Mouse (Mus musculus) CH12.LX (cell line): ENCODE results near the gene Slc22a16. TPM values are rescaled to one million over a fixed set of nuclear protein-coding genes. Genes with fewer than 3 reads are reported as not detected.

Source experiments
- DNase-seq: peaks from one replicate; pipeline ENCODE4 v3.0.0-alpha.2; 2013; ENCODE audit errors: extremely low read depth
- H3K27ac ChIP-seq: 2 replicates; pipeline ENCODE4 v1.5.1; 2012; ENCODE audit warnings: low read depth, mild to moderate bottlenecking, control low read depth, moderate library complexity; ENCODE audit not compliant: insufficient read depth
- H3K27me3 ChIP-seq: replicated peaks from 2 replicates; pipeline ENCODE3; 2012; ENCODE audit warnings: inconsistent platforms
- H3K36me3 ChIP-seq, 2 experiments: replicated peaks in 1 of 2; 2 replicates each; pipeline versions ENCODE3 to v1.6.1; 2012; ENCODE audit warnings: inconsistent platforms in 1 of 2, low read length in 1 of 2, mild to moderate bottlenecking in 1 of 2, mixed read lengths in 1 of 2, moderate library complexity in 1 of 2; ENCODE audit not compliant: control insufficient read depth in 1 of 2, insufficient read depth in 1 of 2
- H3K4me1 ChIP-seq, 2 experiments: 2 replicates each; pipeline ENCODE4 v1.6.1; 2012; ENCODE audit warnings: inconsistent platforms in 1 of 2, moderate library complexity in 1 of 2; ENCODE audit not compliant: insufficient read depth in 2 of 2, control insufficient read depth in 1 of 2
- H3K4me2 ChIP-seq: 2 replicates; pipeline ENCODE4 v1.6.1; 2012; ENCODE audit warnings: low read depth, mild to moderate bottlenecking, control low read depth; ENCODE audit not compliant: poor library complexity, insufficient read depth, severe bottlenecking
- H3K4me3 ChIP-seq, 3 experiments: fragments of 150-350 bp in 1 of 3; sonication (generic) in 1 of 3; replicated peaks in 1 of 3; 2 replicates each; pipeline versions ENCODE3 to v1.5.1; 2011 to 2012; ENCODE audit warnings: low read depth in 2 of 3, low read length in 2 of 3, mild to moderate bottlenecking in 2 of 3, moderate library complexity in 2 of 3, control low read depth in 1 of 3, improper control_type of control experiment in 1 of 3, inconsistent platforms in 1 of 3, mixed read lengths in 1 of 3; ENCODE audit not compliant: poor library complexity in 1 of 3
- H3K79me2 ChIP-seq: replicated peaks from 2 replicates; pipeline ENCODE4 v1.6.1; 2012; ENCODE audit warnings: mild to moderate bottlenecking, moderate library complexity; ENCODE audit not compliant: control insufficient read depth, poor library complexity, insufficient read depth, severe bottlenecking; ENCODE audit errors: extremely low read depth
- H3K9ac ChIP-seq: 2 replicates; pipeline ENCODE4 v1.6.1; 2012; ENCODE audit warnings: low read depth, mild to moderate bottlenecking, control low read depth, moderate library complexity; ENCODE audit not compliant: insufficient read depth
- H3K9me3 ChIP-seq: replicated peaks from 2 replicates; pipeline ENCODE3; 2012; ENCODE audit warnings: low read length, inconsistent platforms, mixed read lengths
- CHD1 ChIP-seq: IDR thresholded peaks from 2 replicates; pipeline ENCODE4 v1.6.1; 2012; ENCODE audit warnings: low read depth, low read length, improper control_type of control experiment, inconsistent platforms
- CHD2 ChIP-seq: IDR thresholded peaks from 2 replicates; pipeline ENCODE4 v1.6.1; 2011; ENCODE audit warnings: low read length, improper control_type of control experiment
- CTCF ChIP-seq, 2 experiments: IDR thresholded peaks in 1 of 2; conservative IDR thresholded peaks in 1 of 2; 2 replicates each; pipeline ENCODE4 v1.5.1; 2011 to 2012; ENCODE audit warnings: low read depth in 2 of 2, low read length in 2 of 2, improper control_type of control experiment in 1 of 2, inconsistent platforms in 1 of 2, mild to moderate bottlenecking in 1 of 2, moderate library complexity in 1 of 2
- ELF1 ChIP-seq: IDR thresholded peaks from 2 replicates; pipeline ENCODE4 v1.6.1; 2014; ENCODE audit warnings: low read depth, mild to moderate bottlenecking, inconsistent platforms, low read length, improper control_type of control experiment
- EP300 ChIP-seq: IDR thresholded peaks from 2 replicates; pipeline ENCODE4 v1.6.1; 2011; ENCODE audit warnings: low read length, improper control_type of control experiment
- ETS1 ChIP-seq: conservative IDR thresholded peaks from 2 replicates; pipeline ENCODE4 v1.6.1; 2012; ENCODE audit warnings: low read depth, mild to moderate bottlenecking, inconsistent platforms, low read length, improper control_type of control experiment, moderate library complexity
- GABPA ChIP-seq: IDR thresholded peaks from 2 replicates; pipeline ENCODE4 v1.6.1; 2012; ENCODE audit warnings: low read depth, low read length, improper control_type of control experiment, inconsistent platforms; ENCODE audit not compliant: insufficient replicate concordance
- JUN ChIP-seq: IDR thresholded peaks from 2 replicates; pipeline ENCODE4 v1.6.1; 2011; ENCODE audit warnings: low read depth, mild to moderate bottlenecking, low read length, improper control_type of control experiment, moderate library complexity; ENCODE audit not compliant: insufficient read depth
- JUND ChIP-seq: conservative IDR thresholded peaks from 2 replicates; pipeline ENCODE4 v1.6.1; 2011; ENCODE audit warnings: low read depth, low read length, improper control_type of control experiment
- KAT2A ChIP-seq: IDR thresholded peaks from 2 replicates; pipeline ENCODE4 v1.6.1; 2012; ENCODE audit warnings: low read length, improper control_type of control experiment, inconsistent platforms; ENCODE audit not compliant: insufficient replicate concordance
- MAFK ChIP-seq: IDR thresholded peaks from 2 replicates; pipeline ENCODE4 v1.6.1; 2011; ENCODE audit warnings: low read length, improper control_type of control experiment; ENCODE audit not compliant: insufficient replicate concordance
- MAX ChIP-seq: IDR thresholded peaks from 2 replicates; pipeline ENCODE4 v1.6.1; 2011; ENCODE audit warnings: low read length, improper control_type of control experiment
- MAZ ChIP-seq: IDR thresholded peaks from 2 replicates; pipeline ENCODE4 v1.6.1; 2012; ENCODE audit warnings: low read depth, mild to moderate bottlenecking, inconsistent platforms, low read length, improper control_type of control experiment, moderate library complexity
- MEF2A ChIP-seq: IDR thresholded peaks from 2 replicates; pipeline ENCODE4 v1.6.1; 2014; ENCODE audit warnings: low read depth, mild to moderate bottlenecking, inconsistent platforms, low read length, improper control_type of control experiment, borderline replicate concordance
- NRF1 ChIP-seq: IDR thresholded peaks from 2 replicates; pipeline ENCODE4 v1.6.1; 2014; ENCODE audit warnings: low read depth, mild to moderate bottlenecking, inconsistent platforms, low read length, improper control_type of control experiment, moderate library complexity
- POLR2A ChIP-seq: IDR thresholded peaks from 2 replicates; pipeline ENCODE4 v1.6.1; 2011; ENCODE audit warnings: low read depth, mild to moderate bottlenecking, improper control_type of control experiment, low read length
- RAD21 ChIP-seq: IDR thresholded peaks from 2 replicates; pipeline ENCODE4 v1.6.1; 2011; ENCODE audit warnings: low read depth, mild to moderate bottlenecking, low read length, improper control_type of control experiment, moderate library complexity
- RCOR1 ChIP-seq: conservative IDR thresholded peaks from 2 replicates; pipeline ENCODE4 v1.6.1; 2012; ENCODE audit warnings: low read depth, mild to moderate bottlenecking, inconsistent platforms, low read length, improper control_type of control experiment
- SMC3 ChIP-seq: IDR thresholded peaks from 2 replicates; pipeline ENCODE4 v1.6.1; 2011; ENCODE audit warnings: low read depth, low read length, improper control_type of control experiment
- TBP ChIP-seq: conservative IDR thresholded peaks from 2 replicates; pipeline ENCODE4 v1.6.1; 2011; ENCODE audit warnings: low read depth, low read length, improper control_type of control experiment
- USF2 ChIP-seq: conservative IDR thresholded peaks from 2 replicates; pipeline ENCODE4 v1.6.1; 2011; ENCODE audit warnings: low read depth, low read length, improper control_type of control experiment
- ZMIZ1 ChIP-seq: IDR thresholded peaks from 2 replicates; pipeline ENCODE4 v1.6.1; 2012; ENCODE audit warnings: low read depth, mild to moderate bottlenecking, inconsistent platforms, low read length, improper control_type of control experiment
- dilution Hi-C: fragments of 300-500 bp; cut with MboI; formaldehyde crosslinking; loops from 2 replicates; pipeline ENCODE4 v1.14.3; 2020; ENCODE audit warnings: low sequenced_read_pairs; ENCODE audit not compliant: extremely low pct_unique_long_range_greater_than_20kb, extremely low pct_ligation_motif_present
- in situ Hi-C: fragments of 300-500 bp; cut with MboI; formaldehyde crosslinking; loops from 3 replicates; pipeline ENCODE4 v1.14.3; 2019; ENCODE audit warnings: low sequenced_read_pairs, low pct_ligation_motif_present, low pct_unique_long_range_greater_than_20kb, mixed read lengths
- polyA plus RNA-seq: library from polyadenylated mRNA; unstranded; fragments of >175 nt; gene quantifications from 2 replicates; pipeline ENCODE4 v1.2.1, GENCODE M21; 2012; ENCODE audit warnings: low read depth; ENCODE audit not compliant: insufficient read length
- total RNA-seq, 2 experiments: library from RNA; depleted of rRNA; stranded (reverse); fragments of 300-350 nt in 1 of 2; fragments of >200 nt in 1 of 2; gene quantifications; 2 replicates each; pipeline ENCODE4 v1.2.3; 2012 to 2014

Gene Slc22a16
- total and polyA plus RNA-seq, 3 experiments, result not detected

DNA sequence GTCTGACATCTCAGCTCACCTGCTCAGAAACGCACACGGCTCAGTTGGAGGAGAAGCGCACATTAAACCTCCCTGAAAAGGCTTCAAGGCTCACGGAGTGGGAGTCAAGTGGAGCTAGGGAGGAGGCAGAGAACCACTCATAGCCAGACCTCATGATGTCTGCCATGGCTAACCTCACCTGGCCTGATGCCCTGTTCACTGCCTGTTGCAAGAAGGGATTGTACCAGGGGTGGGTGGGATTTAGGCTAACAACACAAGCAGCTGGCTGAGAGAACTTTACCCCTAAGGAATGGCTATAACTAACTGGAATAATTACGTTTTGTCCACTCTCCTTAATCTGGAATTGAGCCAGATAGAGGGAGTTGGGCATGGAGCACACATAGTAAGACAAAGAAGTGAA is 60.3 kb downstream of the Slc22a16 start:
- dilution Hi-C loops (no loop called here), in situ Hi-C loops (no loop called here)
- Histone ChIP-seq H3K9me3 (no peaks in the 10 kb centered on the region), H3K4me3 (no peak overlapping the region), H3K4me2 (no peak overlapping the region), H3K79me2 (no peaks in the 10 kb centered on the region), H3K36me3 (no peaks in the 10 kb centered on the region), H3K27ac (no peak overlapping the region)
- DNase-seq, result no peak
- TF ChIP-seq ZMIZ1 (no peak), CHD1 (no peak), RCOR1 (no peak), ELF1 (no peak), MEF2A (no peak), SMC3 (no peak), GABPA (no peak), MAX (no peak), ETS1 (no peak), CTCF (conservative IDR thresholded peaks at IDR 0.05 in 1 of 2, IDR thresholded peaks at IDR 0.05 in 1 of 2; ENCODE audit: low read depth in 2 of 2, low read length in 2 of 2) (no peak), JUN (no peak), TBP (no peak)
- TF ChIP-seq, all 38 proteins: peak for 0
- no peaks in the 10 kb centered on the region for H3K27me3 ChIP-seq
- H3K4me1 ChIP-seq, result peaks cover 0 to under 1% of the 10 kb centered on the region in 2 experiments; a peak in 1 of 4 replicates
- no peak overlapping the region for H3K9ac ChIP-seq

DNA sequence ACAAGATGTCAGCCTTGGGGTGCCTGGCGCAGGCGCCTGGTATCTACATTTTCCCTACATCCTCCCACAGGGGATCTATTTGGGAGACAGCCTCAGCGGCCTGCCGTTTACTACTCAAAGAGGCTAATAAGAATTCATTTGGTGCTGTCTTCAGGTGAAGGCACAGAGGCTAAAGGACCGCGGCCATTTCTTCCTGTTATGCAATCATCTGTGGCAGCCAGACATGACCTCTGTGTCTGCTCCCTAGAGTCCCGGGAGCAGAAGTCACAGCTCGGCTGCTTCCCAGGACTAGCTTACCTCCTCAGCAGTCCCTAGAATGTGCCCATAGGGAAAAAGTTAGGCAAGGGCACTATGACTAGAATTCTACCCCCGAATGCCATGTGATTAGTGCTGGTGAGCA is 60.8 kb downstream of the Slc22a16 start:
- dilution Hi-C loops (no loop called here), in situ Hi-C loops (no loop called here)
- no peaks in the 10 kb centered on the region for H3K36me3 ChIP-seq
- H3K79me2 ChIP-seq, result no peaks in the 10 kb centered on the region
- no peak overlapping the region for H3K27ac ChIP-seq
- no peak overlapping the region for H3K4me2 ChIP-seq
- H3K4me1 ChIP-seq, result peaks cover 0 to 6% of the 10 kb centered on the region in 2 experiments; a peak in 1 of 4 replicates
- H3K27me3 ChIP-seq, result no peaks in the 10 kb centered on the region
- no peak overlapping the region for H3K4me3 ChIP-seq
- TF ChIP-seq GABPA, result no peak
- no peak for TF ChIP-seq RAD21
- no peak for TF ChIP-seq JUND
- no peak for TF ChIP-seq TBP
- TF ChIP-seq MAFK, result no peak
- no peak for TF ChIP-seq NRF1
- no peak for TF ChIP-seq KAT2A
- TF ChIP-seq RCOR1, result no peak
- TF ChIP-seq MAZ, result no peak
- TF ChIP-seq EP300, result no peak
- TF ChIP-seq POLR2A, result no peak
- TF ChIP-seq CHD2, result no peak
- TF ChIP-seq CTCF (conservative IDR thresholded peaks at IDR 0.05 in 1 of 2, IDR thresholded peaks at IDR 0.05 in 1 of 2; ENCODE audit: low read depth in 2 of 2, low read length in 2 of 2), result no peak
- no peak for TF ChIP-seq ETS1
- no peak for TF ChIP-seq MEF2A
- no peak for TF ChIP-seq USF2
- TF ChIP-seq CHD1, result no peak
- H3K9ac ChIP-seq, result no peak overlapping the region
- H3K9me3 ChIP-seq, result no peaks in the 10 kb centered on the region
- DNase-seq, result no peak
